Mouse (Mus musculus) right cerebral cortex, adult 18-20 months (tissue): Measurements from ENCODE around the gene Cir1.

ENCODE experiments used
- DNase-seq: peaks from one replicate; pipeline ENCODE4 v3.0.0; 2022; ENCODE audit warnings: mixed read lengths

Gene Cir1

DNA sequence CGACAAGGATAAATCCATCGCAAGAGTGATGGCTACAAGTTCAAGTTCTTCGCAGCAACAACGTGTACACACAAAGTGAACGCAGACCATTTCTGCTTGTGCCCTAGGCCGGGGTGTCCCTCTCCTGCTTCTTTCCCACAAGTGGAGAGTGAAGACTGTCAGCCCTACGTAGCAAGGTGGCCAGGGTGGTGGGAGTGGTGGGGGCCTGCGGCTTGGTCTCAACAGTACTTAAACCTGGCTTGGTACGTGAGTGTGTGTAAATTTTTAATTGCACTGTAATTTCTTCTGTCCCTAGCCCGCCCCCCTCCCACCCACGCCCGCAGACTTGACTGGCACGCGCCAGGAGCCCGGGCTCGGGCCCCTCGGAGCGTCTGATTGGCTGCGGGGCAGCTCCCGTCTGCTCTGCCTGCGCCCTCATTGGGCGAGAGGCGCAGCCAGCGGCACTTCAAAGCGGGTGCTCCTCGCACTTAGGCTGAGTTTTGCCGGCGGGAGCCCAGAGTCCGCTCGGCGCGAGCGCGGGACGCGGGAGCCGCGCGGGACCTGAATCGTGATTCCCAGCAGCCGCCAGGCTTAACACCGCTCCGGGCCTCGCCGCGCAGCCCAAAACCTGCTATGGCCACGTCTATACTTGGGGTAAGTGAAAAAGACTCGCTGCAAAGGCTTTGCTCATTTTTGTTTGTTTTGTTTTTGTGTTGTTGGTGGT is 40.9 kb downstream of the Cir1 start, which contains the start of gene Sp9:
Gene Sp9 (plus strand): TSS at position 467 of the 703 bp plus-strand sequence.
- no peak for DNase-seq

DNA sequence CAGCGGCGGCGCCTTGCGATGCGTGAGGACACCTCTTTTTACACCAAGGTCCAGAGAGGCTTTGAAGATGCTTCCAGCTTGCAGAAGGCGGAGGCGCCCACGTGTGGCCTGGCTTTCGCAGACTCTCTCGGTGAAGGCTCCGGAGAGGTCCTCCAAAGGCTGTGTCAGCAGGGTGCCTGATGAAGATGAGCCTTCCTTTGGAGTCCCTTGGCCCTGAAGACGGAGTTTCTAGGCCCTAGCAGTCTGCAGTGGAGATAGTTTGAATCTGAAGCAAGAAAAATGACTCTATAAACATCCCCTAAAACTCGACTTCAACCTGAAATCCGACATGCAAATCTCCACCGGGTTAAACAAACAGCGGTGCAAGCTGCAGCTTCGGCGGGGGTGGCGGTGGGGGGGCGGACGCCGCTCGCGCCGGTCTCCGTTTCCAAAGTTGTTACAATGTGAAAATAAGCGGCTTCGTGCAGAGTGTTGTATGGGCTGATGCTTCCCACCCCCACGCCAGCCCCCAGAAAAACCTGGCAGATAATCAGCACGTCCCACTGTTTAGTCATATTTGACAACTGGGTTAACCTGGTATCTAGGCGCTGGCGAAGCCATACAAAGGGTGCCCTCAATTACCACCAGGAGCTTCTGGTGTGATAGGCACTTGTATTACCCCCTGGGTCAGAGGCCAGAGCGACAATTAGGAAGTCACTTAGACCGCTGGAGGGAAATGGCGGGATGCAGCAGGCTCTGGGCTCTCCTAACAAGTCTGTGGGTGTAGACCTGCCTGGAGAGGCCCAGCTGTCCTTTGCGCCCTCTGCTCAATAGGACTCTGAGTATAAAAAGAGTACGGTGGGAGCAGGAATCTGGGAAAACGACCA is 41.7 kb downstream of the Cir1 start:
- DNase-seq: no peak

DNA sequence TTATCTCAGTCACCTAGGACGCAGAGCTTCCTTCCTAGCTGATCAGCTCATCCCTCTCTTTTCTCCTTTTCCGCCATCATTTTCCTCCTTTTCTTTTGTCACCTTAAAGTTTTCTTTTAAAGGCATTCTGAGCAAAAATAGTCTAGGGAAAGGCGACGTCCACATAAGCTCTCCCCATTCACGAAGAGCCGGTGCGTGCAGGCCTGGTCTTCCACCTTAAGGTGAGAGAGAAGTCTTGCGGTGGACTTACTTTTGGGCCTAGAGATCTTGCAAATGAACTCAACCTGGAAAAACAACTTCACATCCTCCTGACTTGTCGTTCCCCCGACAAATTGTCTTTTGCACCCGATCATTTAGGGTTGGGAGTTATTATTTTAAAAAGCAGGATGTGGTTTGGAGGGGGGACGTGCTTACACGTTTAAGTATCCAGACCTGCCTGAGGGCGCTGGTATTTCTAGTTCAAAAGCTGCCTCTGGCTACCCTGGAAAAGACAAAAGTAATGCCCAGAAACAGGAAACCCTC is 42.4 kb downstream of the Cir1 start:
- DNase-seq: no peak

DNA sequence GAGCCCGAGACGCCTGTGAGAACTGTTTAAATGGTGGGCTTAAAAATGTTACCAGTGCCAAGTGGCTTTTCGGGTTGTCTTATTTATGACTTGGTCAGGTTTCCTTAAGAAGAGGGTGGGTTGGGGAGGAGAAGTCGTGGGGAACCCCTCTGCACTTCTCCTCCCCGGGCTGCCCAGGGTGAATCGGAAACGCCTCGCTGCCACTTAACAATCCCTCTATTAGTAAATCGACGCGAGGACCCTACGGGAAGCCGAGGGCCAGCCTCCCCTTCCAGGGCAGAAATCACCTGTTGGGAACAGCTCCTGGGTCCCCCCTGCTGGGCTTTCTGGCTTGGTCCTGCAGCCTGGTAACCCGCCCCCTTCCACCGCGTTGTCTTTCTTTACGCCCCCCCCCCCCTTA is 42.8 kb downstream of the Cir1 start:
- DNase-seq: no peak

DNA sequence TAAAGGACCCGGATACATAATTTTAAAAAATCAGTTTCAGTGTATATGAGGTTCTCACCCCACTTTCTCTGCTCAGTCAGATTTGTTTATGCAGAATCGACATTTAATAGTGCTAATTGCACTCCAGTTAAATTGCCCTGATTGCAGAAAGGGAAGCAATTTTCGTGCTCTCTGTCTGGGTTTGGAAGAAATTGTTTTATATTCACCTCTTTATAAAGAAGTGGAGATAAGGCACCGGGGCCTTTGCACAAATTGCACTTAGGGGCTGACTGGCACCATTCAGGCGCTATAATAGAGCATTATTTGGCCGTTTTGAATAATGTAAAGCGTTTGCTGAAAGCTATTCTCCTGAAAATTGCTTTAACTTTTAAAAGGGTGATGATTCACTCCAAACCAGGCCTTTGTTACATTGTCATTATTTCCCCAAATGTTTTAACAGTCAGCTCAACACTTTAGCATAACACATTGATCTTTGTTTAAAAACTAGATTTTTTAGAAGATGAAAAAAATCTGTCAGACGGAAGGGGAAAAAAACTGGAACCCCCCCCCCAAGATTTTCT is 43.6 kb downstream of the Cir1 start:
- no peak for DNase-seq

DNA sequence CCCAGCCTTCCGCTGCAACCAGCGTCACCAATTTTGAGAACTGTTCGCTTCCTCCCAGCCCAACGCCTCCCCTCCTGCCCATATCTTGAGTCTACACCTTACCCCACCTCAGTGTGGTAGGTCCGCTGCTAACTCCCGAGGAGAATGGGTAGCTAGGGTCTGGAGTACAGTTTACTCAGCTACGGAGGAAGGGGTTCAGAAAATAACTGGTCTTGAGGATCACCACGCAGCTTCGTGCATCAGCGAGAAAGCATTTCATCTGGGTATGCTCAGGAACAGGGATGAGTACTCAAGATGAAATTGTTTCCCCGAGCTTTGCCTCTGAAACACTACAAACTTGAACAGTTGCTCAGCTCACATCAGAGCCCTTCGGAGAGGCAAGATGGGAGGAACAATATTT is 44.2 kb downstream of the Cir1 start:
- DNase-seq: no peak

DNA sequence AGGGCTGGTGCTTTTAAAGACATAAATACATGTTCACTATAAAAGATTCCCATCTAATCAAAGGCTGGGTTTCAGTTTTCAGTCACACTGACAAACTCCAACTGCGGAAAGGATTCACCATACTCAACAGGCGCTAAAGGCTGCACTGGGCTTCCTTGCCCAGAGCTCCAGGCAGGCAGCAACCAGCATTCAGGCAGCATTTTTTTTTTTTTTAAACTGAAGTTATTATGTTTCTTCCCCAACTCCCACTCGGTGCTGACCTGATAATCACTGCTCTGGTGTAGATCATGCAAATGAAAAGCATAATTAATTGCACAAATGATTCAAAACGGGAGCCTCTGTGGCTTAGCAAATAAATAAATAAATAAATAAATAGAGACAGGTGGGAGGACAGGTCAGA is 44.7 kb downstream of the Cir1 start:
- no peak for DNase-seq

DNA sequence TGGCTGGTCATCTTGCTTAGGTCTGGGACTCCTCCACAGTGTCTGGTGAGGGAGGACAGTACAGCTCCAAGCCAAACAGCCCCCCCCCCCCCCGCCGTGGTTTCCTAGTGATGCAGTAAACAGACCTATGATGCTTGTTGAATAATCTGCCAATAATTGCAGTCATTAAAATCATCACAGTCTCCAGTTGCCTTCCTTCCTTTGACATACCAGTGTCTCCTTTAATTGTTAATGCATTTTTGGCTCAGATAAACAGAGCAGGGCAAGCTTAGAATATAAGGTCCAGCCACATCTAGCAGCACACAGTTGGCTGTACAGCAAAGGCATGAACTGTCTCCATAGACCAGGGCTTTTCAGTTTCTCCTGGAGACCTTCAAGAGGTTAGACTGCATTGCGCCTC is 45.3 kb downstream of the Cir1 start:
- DNase-seq: no peak

DNA sequence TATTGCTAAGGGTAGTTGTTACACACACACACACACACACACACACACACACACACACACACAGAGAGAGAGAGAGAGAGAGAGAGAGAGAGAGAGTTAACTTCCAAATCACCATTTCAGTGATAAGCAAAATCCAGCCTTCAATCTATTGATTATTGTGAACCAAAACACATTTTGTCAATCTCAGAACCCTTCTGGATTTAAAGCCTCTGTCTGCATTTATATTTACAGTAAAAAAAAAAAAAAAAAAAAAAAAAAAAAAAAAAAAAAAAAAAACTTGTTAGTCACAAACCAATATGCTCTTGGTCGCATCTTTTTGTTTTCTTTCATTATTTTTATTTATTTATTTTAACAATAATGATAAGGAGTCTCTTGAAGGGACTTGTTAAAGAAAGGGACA is 45.9 kb downstream of the Cir1 start:
- DNase-seq: no peak

DNA sequence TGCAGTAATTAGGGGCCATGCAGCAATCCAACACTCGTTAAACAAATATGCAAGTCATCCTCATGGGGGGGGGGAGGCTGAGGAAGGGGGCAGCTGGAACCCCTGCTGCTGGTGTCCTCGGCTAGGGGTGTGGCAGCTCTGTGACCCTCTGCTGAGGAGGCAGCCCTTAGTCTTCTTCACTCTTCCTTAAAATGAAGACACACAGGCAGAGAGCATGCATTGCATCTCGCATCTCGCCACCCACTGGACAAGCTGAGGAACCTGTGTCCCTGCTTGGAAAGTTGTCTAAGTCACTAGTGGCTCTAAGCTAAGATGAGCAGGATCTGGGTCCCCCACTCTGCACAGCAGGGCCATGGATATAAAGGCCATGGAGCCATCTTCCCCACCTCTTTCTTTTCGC is 46.5 kb downstream of the Cir1 start:
- no peak for DNase-seq

DNA sequence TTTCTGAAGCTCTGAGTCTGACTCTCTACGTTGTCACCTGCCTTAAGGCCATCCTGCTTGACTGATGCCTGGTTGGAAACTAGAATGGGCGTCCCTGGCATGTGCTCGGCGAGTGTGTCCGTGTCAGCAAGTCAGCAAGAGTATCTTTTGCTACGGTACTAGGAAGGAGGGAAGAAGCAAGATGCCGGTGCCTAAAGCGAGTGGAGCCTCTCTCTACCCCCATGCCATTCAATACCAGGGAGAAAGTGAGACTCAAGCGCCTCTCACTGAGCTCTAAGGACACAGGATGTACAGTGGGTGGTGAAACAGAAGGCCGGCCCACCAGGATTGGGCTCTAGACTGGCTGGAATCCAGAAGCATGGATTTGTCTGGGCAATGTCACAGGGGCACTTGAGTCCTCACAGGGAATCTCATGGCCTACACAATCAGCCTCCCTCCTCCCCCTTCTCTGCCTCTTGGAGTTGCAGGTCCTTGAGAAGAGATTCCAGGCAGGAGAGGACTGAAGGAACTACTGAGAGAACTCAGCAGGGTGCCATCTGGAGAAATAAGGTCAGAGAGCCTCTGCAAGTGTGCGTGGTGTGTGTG is 47.8 kb downstream of the Cir1 start:
- DNase-seq: no peak

DNA sequence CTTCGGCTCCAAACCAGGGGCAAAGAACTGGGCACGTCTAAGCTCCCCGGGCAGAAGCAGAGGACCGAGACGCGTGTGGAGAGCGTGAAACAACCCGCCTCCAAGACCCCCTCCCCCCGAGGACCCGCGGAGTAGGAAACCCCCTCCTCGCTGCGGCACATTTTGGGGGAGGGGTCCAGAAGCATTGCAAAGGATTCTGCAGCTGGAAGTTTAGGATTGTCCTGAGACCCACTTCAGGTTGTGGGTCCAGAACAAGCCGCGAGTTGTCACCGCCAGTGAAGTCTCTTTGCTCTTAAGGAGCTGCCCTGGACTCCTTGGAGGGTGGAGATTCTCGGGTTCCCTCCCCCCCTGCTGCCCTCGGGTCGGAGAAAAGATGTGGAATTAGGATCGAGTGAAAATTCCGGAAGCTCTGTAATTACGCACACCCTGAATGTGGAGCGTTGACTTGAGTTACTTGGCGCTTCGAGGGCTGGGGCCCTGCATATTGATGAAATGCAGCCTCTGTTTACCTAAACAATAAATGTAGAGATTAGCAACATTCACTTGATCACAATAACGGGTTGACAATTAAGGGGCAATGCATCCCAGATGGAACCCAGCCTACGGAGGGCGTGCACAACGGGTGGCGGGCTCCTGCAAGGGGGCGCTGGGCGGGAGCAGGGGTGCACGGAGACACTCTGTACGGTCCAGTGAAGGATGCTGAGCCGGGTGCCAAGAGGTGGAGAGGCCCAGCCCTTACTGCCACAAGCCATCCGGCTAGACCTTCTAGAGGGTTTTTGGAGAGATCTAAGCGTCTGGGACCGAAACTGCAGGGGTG is 48.5 kb downstream of the Cir1 start:
- no peak for DNase-seq

DNA sequence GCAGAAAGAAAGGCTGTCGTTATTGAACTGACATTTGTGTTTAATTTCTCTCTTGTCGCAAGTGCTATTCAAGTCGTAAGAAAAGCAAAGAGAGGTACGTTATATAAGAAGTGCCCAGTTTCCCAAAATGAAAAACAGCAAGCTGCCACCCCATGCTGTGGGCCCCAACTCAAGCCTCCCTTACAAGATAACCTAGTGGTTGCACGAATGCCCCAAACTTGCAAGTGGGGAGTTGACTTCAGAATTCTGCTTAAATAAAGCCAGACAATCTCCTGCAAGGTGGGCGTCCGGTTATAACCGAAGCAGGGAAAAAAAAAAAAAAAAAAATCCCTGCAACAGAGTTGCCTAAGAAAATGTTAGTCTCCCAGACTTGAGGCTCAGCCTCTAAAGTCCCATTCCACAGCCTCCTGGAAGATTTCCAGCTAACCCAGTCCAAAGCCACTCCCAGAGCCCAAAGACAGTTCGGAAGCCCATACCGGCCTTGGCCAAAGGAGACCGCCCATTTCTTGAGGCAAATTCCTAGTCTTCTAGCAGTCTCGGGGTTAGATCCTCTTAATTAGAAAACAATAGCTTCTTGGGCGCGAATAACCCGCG is 49.2 kb downstream of the Cir1 start:
- DNase-seq: no peak

DNA sequence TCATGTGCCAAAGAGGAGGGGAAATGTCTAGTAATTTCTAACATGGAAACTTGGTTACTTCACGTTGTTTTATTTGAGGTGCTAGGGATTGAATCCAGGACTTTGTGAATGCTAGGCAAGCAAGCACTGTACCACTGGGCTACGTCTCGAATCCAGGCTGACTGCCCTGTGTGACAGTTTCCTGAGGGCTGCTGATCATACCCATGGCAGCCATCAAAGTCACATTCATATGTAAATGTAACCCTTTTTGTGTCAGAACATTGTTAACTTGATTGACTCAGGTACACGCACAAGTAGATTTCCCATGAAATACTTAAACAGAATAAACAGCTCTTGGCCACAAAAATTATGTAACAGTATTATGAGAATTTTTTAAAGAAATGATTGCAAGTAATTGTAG is 63.8 kb downstream of the Cir1 start:
- DNase-seq: no peak

DNA sequence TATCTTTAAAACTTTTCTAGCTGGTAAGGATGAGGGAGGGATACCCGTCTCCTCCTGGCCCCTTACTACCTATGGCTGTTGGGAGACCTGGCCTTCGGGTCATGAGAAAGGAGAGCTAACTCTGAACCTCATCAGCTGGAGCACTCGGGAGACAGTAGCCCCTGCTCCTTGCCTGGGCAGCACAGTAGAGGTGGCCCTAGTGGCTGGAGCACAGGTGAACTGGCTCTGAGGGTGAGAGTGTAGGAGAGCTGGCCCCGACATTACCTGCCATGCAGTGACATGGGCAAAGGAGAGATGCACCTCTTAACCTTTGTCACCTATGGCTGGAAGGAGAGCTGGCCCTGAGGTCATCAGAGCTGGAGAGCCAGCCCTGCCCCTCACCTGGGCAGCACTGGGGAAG is 71.2 kb downstream of the Cir1 start:
- no peak for DNase-seq
